Mouse (Mus musculus) ES-Bruce4 (cell line): Measurements from ENCODE around the gene Aifm3. TPM values are rescaled to one million over a fixed set of nuclear protein-coding genes. Genes with fewer than 3 reads are reported as not detected.
"Not testable (repeated sequence)": the region's sequence is repeated elsewhere in the genome, so short reads cannot be mapped to it uniquely, and the experiment has no call there.

Source experiments
- H3K27ac ChIP-seq: 2 replicates; pipeline ENCODE4 v1.5.1; 2012; ENCODE audit warnings: low read length, inconsistent platforms; ENCODE audit not compliant: insufficient read depth
- H3K27me3 ChIP-seq: 2 replicates; pipeline ENCODE4 v1.6.1; 2012; ENCODE audit warnings: mild to moderate bottlenecking, low read length, inconsistent platforms; ENCODE audit not compliant: control insufficient read depth, poor library complexity, insufficient read depth, severe bottlenecking
- H3K36me3 ChIP-seq: 2 replicates; pipeline ENCODE4 v1.6.1; 2012; ENCODE audit warnings: inconsistent platforms, mild to moderate bottlenecking, low read length, moderate library complexity; ENCODE audit not compliant: control insufficient read depth, poor library complexity, insufficient read depth, severe bottlenecking
- H3K4me1 ChIP-seq: one replicate; pipeline ENCODE4 v1.8.1; 2011; ENCODE audit warnings: low read length; ENCODE audit not compliant: control insufficient read depth, insufficient read depth
- H3K4me3 ChIP-seq: 2 replicates; pipeline ENCODE4 v1.5.1; 2011; ENCODE audit warnings: low read depth, mild to moderate bottlenecking, low read length
- H3K9ac ChIP-seq: 2 replicates; pipeline ENCODE4 v1.6.1; 2012; ENCODE audit warnings: low read depth, mild to moderate bottlenecking, inconsistent platforms; ENCODE audit not compliant: poor library complexity, severe bottlenecking
- H3K9me3 ChIP-seq: replicated peaks from 2 replicates; pipeline ENCODE4 v1.6.1; 2012; ENCODE audit warnings: mild to moderate bottlenecking, low read length, inconsistent platforms; ENCODE audit not compliant: control insufficient read depth, poor library complexity, insufficient read depth, severe bottlenecking
- CTCF ChIP-seq: IDR thresholded peaks from one replicate; pipeline ENCODE4 v1.8.1; 2011; ENCODE audit warnings: low read depth, low read length
- EP300 ChIP-seq: IDR thresholded peaks from 2 replicates; pipeline ENCODE4 v1.6.1; 2011; ENCODE audit warnings: low read depth, low read length; ENCODE audit not compliant: insufficient read depth
- POLR2A ChIP-seq: IDR thresholded peaks from one replicate; pipeline ENCODE4 v1.8.1; 2011; ENCODE audit warnings: low read length; ENCODE audit not compliant: insufficient read depth
- polyA plus RNA-seq: library from polyadenylated mRNA; stranded (reverse); fragments of >200 nt; gene quantifications from 2 replicates; pipeline ENCODE4 v1.2.4, GENCODE M21; 2011; ENCODE audit warnings: low read depth; ENCODE audit not compliant: missing spikeins, insufficient read depth, insufficient read length

The Aifm3 gene
- polyA plus RNA-seq, 1 experiment = 6.4 TPM

DNA sequence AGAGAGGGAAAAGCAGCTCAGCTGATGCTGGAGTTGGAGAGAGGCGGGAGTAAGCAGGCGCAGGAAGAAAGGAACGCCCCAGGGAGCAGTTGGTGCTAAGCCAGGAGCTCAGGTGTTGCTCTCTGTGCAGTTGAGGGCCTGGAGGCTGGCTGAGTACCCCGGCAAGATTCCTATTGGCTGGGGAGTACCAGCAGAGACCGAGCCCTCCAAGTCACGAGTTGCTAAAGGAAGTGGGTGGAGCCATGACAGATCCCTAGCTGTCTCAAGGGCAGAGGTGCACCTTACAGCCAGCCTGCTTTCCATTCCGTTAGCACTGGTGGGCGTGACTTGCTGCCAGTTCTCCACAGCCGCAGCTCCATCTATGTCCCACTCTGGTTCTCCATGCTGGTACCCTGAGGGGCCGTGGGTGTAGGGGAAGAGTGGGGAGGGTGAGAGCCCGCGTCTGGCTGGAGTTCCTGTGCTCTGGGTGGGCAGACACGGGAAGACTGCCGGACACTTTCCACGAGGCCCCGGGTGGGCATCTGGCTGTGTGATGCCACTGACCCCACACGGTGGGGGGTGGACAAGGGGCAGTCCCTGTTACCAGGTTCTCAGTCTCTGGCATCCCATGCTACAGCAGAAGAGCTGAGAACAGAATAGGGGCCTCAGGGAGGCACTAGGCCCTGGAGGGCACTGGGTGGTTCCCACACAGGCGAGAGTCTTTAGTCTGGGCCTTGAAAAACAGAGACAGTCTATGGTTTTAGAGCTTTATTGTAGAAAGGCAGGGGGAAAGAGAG lies 64.7 kb downstream of the Aifm3 start:
- Histone ChIP-seq H3K9me3 (no peaks in the 10 kb centered on the region), H3K4me1 (no peaks in the 10 kb centered on the region), H3K9ac (no peak overlapping the region), H3K27me3 (no peaks in the 10 kb centered on the region), H3K36me3 (no peaks in the 10 kb centered on the region), H3K4me3 (peak overlapping the region; percentile 46), H3K27ac (peak overlapping the region; percentile 62)
- TF ChIP-seq CTCF (no peak), POLR2A (no peak), EP300 (peak; percentile 37; the same call in 1 of the 2 replicates)

GRCm38 (mm10) chr16:17554702-17555101 lies 65.3 kb downstream of the Aifm3 start:
- not testable (repeated sequence) for H3K27ac ChIP-seq, H3K9ac ChIP-seq, H3K27me3 ChIP-seq, H3K9me3 ChIP-seq, H3K36me3 ChIP-seq, H3K4me3 ChIP-seq, H3K4me1 ChIP-seq

GRCm38 (mm10) chr16:17556180-17556579 lies 66.8 kb downstream of the Aifm3 start:
- Histone ChIP-seq H3K9ac (no peak overlapping the region), H3K9me3 (no peaks in the 10 kb centered on the region), H3K4me3 (no peak overlapping the region), H3K4me1 (no peaks in the 10 kb centered on the region), H3K36me3 (no peaks in the 10 kb centered on the region), H3K27me3 (no peaks in the 10 kb centered on the region), H3K27ac (no peak overlapping the region)
- TF ChIP-seq POLR2A (no peak), CTCF (no peak), EP300 (no peak)

DNA sequence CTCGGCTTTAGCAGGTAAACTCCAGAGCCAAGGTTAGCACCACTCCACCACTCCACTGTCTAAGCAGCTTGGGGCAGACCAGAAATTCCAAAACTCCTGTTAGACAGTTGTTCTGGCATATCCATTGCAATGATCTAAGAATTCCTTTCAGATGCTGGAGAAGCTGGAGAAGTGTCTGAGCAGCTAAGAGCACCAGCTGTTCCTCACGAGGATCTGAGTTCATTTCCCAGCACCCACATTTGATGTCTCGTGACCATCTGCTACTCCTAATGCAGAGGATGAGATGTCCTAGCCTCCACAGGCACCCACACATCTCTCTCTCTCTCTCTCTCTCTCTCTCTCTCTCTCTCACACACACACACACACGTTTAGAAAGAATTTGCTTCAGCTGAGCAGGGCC lies 67.5 kb downstream of the Aifm3 start:
- H3K4me1 ChIP-seq = no peaks in the 10 kb centered on the region
- TF ChIP-seq CTCF (no peak), POLR2A (no peak), EP300 (no peak)

More for the DNA sequence above, 67.5 kb downstream of the Aifm3 start:
- Histone ChIP-seq H3K27ac (no peak overlapping the region), H3K9ac (no peak overlapping the region), H3K27me3 (no peaks in the 10 kb centered on the region), H3K4me3 (no peak overlapping the region), H3K36me3 (no peaks in the 10 kb centered on the region), H3K9me3 (no peaks in the 10 kb centered on the region)

Other genes with a start within 250 kb of the Aifm3 start
- gene Tmem191c, start 213.5 kb upstream of the Aifm3 start, polyA plus RNA-seq = 9.6 and 10.5 TPM in 2 replicates
- not detected in 2 replicates for gene Serpind1, start 158.2 kb upstream of the Aifm3 start, polyA plus RNA-seq
- gene Snap29, start 83.6 kb upstream of the Aifm3 start, polyA plus RNA-seq = 17.0 and 18.9 TPM in 2 replicates
- 45.2 and 50.1 TPM in 2 replicates for gene Pi4ka, start 83.3 kb upstream of the Aifm3 start, polyA plus RNA-seq
- gene Crkl, start 37.6 kb upstream of the Aifm3 start, polyA plus RNA-seq = 45.7 and 48.9 TPM in 2 replicates
- 46.1 and 46.6 TPM in 2 replicates for gene Lztr1, start 19.1 kb downstream of the Aifm3 start, polyA plus RNA-seq
- 12.9 and 13.1 TPM in 2 replicates for gene Thap7, start 41.5 kb downstream of the Aifm3 start, polyA plus RNA-seq
- 1.6 and 1.8 TPM in 2 replicates for gene Lrrc74b, start 71.6 kb downstream of the Aifm3 start, polyA plus RNA-seq
- 0.25 TPM in 1 of 2 replicates, not detected in the other for gene P2rx6, start 72.3 kb downstream of the Aifm3 start, polyA plus RNA-seq
- 2.0 and 2.8 TPM in 2 replicates for gene Slc7a4, start 93.6 kb downstream of the Aifm3 start, polyA plus RNA-seq
- 97.7 and 104 TPM in 2 replicates for gene Smpd4, start 129.7 kb downstream of the Aifm3 start, polyA plus RNA-seq
- 1.6 and 2.7 TPM in 2 replicates for gene Ccdc74a, start 156.9 kb downstream of the Aifm3 start, polyA plus RNA-seq
- gene Med15, start 243.3 kb downstream of the Aifm3 start, polyA plus RNA-seq = 51.5 and 54.7 TPM in 2 replicates